Mouse (Mus musculus) neural tube, embryonic 12.5 days (tissue): ENCODE data around the gene Mdga1. TPM values are rescaled to one million over a fixed set of nuclear protein-coding genes. Genes with fewer than 3 reads are reported as not detected.

ENCODE experiments used
- polyA plus RNA-seq: library from polyadenylated mRNA; unstranded; fragments of >200 nt; fragmentation: Nextera tagmentation; extraction: Ambion mirVana; gene quantifications from 2 replicates; pipeline ENCODE4 v1.2.1, GENCODE M21; 2016

Mdga1 gene
- polyA plus RNA-seq, 1 experiment from 2014 or later = 7.0 TPM

Other genes starting within 250 kb of the Mdga1 start
- 88.4 and 94.2 TPM in 2 replicates for gene Zfand3, start 34.6 kb upstream of the Mdga1 start, polyA plus RNA-seq